Mouse (Mus musculus): ENCODE measurements around the gene Abcb10. TPM values are rescaled to one million over a fixed set of nuclear protein-coding genes. Genes with fewer than 3 reads are reported as not detected.
"Not testable (repeated sequence)": the region's sequence is repeated elsewhere in the genome, so short reads cannot be mapped to it uniquely, and the experiment has no call there.

The Abcb10 gene
- 36.2 and 38.4 TPM in 2 replicates for polyA plus RNA-seq (2014; fragmentation: Nextera tagmentation; extraction: Ambion mirVana)

- under 1% methylated on average over 51 of the region's 56 CpGs for WGBS (ENCODE audit: insufficient replicate concordance)
- H3K4me3 ChIP-seq (ENCODE audit: low read depth, low read length) = peak within 1 kb of the TSS; percentile 90
- peak within 1 kb of the TSS; percentile 96 for H3K9ac ChIP-seq (ENCODE audit: low read depth, low read length)
- peak; percentile 91 for ATAC-seq (replicated peaks; ENCODE audit: insufficient number of reproducible peaks, low FRiP score, low TSS enrichment)
- H3K4me2 ChIP-seq = peak within 1 kb of the TSS; percentile 94
- no peaks in the 10 kb centered on the region for H3K9me3 ChIP-seq (replicated peaks; ENCODE audit: control insufficient read depth, low read length)
- H3K27me3 ChIP-seq (ENCODE audit: control insufficient read depth, insufficient read depth, low read length) = no peaks in the 10 kb centered on the region
- H3K36me3 ChIP-seq (ENCODE audit: control insufficient read depth, insufficient read depth, low read length) = no peaks in the 10 kb centered on the region
- peaks cover 26% of the 10 kb centered on the region for H3K4me1 ChIP-seq (ENCODE audit: control insufficient read depth, insufficient read depth, low read length)
- peak within 1 kb of the TSS; percentile 97 for H3K27ac ChIP-seq (ENCODE audit: low read depth, low read length)
These were observed at the start of gene Abcb10 for GRCm38 (mm10) chr8:123982826-123983400. TSS of gene Abcb10 (minus strand) at chr8:123983122.

GRCm38 (mm10) chr8:124027831-124028230, 44.9 kb upstream of the Abcb10 start:
- ATAC-seq (replicated peaks; ENCODE audit: insufficient number of reproducible peaks, low FRiP score, low TSS enrichment) = no peak
- H3K9ac ChIP-seq (ENCODE audit: low read depth, low read length) = no peak overlapping the region
- H3K36me3 ChIP-seq (ENCODE audit: control insufficient read depth, insufficient read depth, low read length) = peaks cover 38% of the 10 kb centered on the region
- no peak overlapping the region for H3K4me3 ChIP-seq (ENCODE audit: low read depth, low read length)
- no peaks in the 10 kb centered on the region for H3K4me1 ChIP-seq (ENCODE audit: control insufficient read depth, insufficient read depth, low read length)
- 85% methylated on average over 6 of the region's 6 CpGs for WGBS (ENCODE audit: insufficient replicate concordance)
- H3K27me3 ChIP-seq (ENCODE audit: control insufficient read depth, insufficient read depth, low read length) = no peaks in the 10 kb centered on the region
- H3K27ac ChIP-seq (ENCODE audit: low read depth, low read length) = no peak overlapping the region
- no peak overlapping the region for H3K4me2 ChIP-seq
- no peaks in the 10 kb centered on the region for H3K9me3 ChIP-seq (replicated peaks; ENCODE audit: control insufficient read depth, low read length)

DNA sequence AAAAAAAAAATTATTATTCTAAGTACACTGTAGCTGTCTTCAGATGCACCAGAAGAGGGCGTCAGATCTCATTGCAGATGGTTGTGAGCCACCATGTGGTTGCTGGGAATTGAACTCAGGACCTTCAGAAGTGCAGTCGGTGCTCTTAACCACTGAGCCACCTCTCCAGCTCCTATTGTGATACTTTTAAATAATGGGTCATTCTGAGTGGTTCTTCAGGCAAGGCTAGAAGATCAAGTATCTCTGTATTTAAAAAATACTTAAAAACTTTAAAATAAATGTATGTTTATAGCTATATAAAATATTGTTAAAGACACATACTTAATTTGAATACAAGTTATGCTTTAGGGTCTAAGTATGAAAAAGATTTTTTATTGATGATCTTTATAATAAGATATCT, 43.3 kb upstream of the Abcb10 start:
- ATAC-seq (replicated peaks; ENCODE audit: insufficient number of reproducible peaks, low FRiP score, low TSS enrichment); H3K27me3 ChIP-seq (ENCODE audit: control insufficient read depth, insufficient read depth, low read length); H3K4me1 ChIP-seq (ENCODE audit: control insufficient read depth, insufficient read depth, low read length); H3K27ac ChIP-seq (ENCODE audit: low read depth, low read length); H3K9me3 ChIP-seq (replicated peaks; ENCODE audit: control insufficient read depth, low read length); H3K4me3 ChIP-seq (ENCODE audit: low read depth, low read length); H3K4me2 ChIP-seq; H3K9ac ChIP-seq (ENCODE audit: low read depth, low read length): not testable (repeated sequence)
- WGBS (ENCODE audit: insufficient replicate concordance) = 86% methylated on average over 2 of the region's 2 CpGs
- peaks cover 35% of the 10 kb centered on the region for H3K36me3 ChIP-seq (ENCODE audit: control insufficient read depth, insufficient read depth, low read length)

DNA sequence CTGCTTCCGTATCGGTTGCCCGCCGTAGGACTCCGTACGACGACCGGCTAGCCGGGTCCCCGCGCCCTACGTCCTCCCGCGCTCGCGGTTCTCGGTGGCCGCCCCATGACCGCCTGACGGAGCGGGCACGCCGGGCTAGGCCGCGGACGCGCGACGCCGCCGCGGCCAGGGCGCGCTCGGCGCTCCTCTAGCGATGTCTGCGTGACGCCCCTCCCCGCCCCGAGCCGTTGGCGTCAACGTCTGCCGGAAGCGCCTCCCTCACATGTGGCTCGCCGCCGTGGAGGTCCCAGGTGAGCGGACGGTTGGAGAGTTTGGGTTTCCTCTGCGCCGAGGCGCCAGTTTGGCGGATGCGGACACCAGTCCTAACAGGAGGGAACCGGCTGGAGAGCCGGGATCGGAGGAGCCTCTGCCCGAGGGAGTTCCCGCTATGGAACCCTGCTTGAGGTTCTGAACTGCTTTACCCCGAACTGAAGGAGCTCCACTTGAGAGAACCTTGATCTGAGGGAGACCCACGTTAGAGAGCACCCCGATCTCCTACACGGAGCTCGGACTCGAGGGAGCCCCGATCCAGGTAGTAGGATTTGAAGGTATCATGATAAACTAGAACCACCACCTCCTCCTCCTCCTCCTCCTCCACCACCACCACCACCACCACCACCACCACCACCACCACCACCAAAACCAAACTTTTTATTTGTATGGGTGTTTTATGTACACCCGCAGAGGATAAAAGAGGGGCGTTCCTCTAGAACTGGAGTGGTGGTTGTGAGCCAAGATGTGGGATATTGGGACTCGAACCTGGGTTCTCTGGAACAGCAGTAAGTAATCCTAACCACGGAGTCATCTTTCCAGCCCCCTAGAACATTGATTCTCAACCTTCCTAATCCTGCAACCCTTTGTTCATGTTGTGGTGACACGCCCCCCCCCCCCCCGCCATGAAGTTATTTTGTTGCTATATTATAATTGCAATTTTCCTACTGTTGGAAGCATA, 38.6 kb upstream of the Abcb10 start, which contains the start of the genes Taf5l and Urb2:
Gene Taf5l, minus strand, starts transcription at position 161 of the 991 bp plus-strand sequence.
Gene Urb2, plus strand, starts transcription at position 272 of the 991 bp plus-strand sequence.
- peak within 1 kb of the TSS; percentile 91 for H3K4me3 ChIP-seq (ENCODE audit: low read depth, low read length)
- peaks cover 4% of the 10 kb centered on the region; the same call in 1 of the 2 replicates for H3K36me3 ChIP-seq (ENCODE audit: control insufficient read depth, insufficient read depth, low read length)
- ATAC-seq (replicated peaks; ENCODE audit: insufficient number of reproducible peaks, low FRiP score, low TSS enrichment) = peak; percentile 90
- H3K4me1 ChIP-seq (ENCODE audit: control insufficient read depth, insufficient read depth, low read length) = peaks cover 17% of the 10 kb centered on the region
- peak within 1 kb of the TSS; percentile 93 for H3K9ac ChIP-seq (ENCODE audit: low read depth, low read length)
- no peaks in the 10 kb centered on the region for H3K27me3 ChIP-seq (ENCODE audit: control insufficient read depth, insufficient read depth, low read length)
- peak within 1 kb of the TSS; percentile 89 for H3K27ac ChIP-seq (ENCODE audit: low read depth, low read length)
- no peaks in the 10 kb centered on the region for H3K9me3 ChIP-seq (replicated peaks; ENCODE audit: control insufficient read depth, low read length)
- 1% methylated on average over 73 of the region's 74 CpGs for WGBS (ENCODE audit: insufficient replicate concordance)
- peak within 1 kb of the TSS; percentile 85 for H3K4me2 ChIP-seq

- Histone ChIP-seq H3K4me3 (ENCODE audit: low read depth, low read length) (peak overlapping the region; percentile 91), H3K9me3 (replicated peaks; ENCODE audit: control insufficient read depth, low read length) (no peaks in the 10 kb centered on the region), H3K27me3 (ENCODE audit: control insufficient read depth, insufficient read depth, low read length) (no peaks in the 10 kb centered on the region), H3K4me1 (ENCODE audit: control insufficient read depth, insufficient read depth, low read length) (peaks cover 17% of the 10 kb centered on the region), H3K9ac (ENCODE audit: low read depth, low read length) (peak overlapping the region; percentile 93), H3K27ac (ENCODE audit: low read depth, low read length) (peak overlapping the region; percentile 89), H3K4me2 (peak overlapping the region; percentile 85), H3K36me3 (ENCODE audit: control insufficient read depth, insufficient read depth, low read length) (no peaks in the 10 kb centered on the region; the same call in 1 of the 2 replicates)
- ATAC-seq (replicated peaks; ENCODE audit: insufficient number of reproducible peaks, low FRiP score, low TSS enrichment) = peak; percentile 81
- 1% methylated on average over 50 of the region's 87 CpGs for WGBS (ENCODE audit: insufficient replicate concordance)
These were observed 37.7 kb upstream of the Abcb10 start for GRCm38 (mm10) chr8:124020439-124021236.

- Histone ChIP-seq H3K27ac (ENCODE audit: low read depth, low read length) (no peak overlapping the region), H3K4me1 (ENCODE audit: control insufficient read depth, insufficient read depth, low read length) (peaks cover 17% of the 10 kb centered on the region), H3K36me3 (ENCODE audit: control insufficient read depth, insufficient read depth, low read length) (no peaks in the 10 kb centered on the region), H3K4me2 (peak overlapping the region; percentile 85), H3K9ac (ENCODE audit: low read depth, low read length) (peak overlapping the region; percentile 8; the same call in 1 of the 2 replicates), H3K4me3 (ENCODE audit: low read depth, low read length) (peak overlapping the region; percentile 91), H3K9me3 (replicated peaks; ENCODE audit: control insufficient read depth, low read length) (no peaks in the 10 kb centered on the region), H3K27me3 (ENCODE audit: control insufficient read depth, insufficient read depth, low read length) (no peaks in the 10 kb centered on the region)
- peak; percentile 61; the same call in 1 of the 2 replicates for ATAC-seq (replicated peaks; ENCODE audit: insufficient number of reproducible peaks, low FRiP score, low TSS enrichment)
- WGBS (ENCODE audit: insufficient replicate concordance) = 25% methylated on average over 13 of the region's 13 CpGs
These were observed 36.9 kb upstream of the Abcb10 start for GRCm38 (mm10) chr8:124019782-124020181.

- no peaks in the 10 kb centered on the region for H3K9me3 ChIP-seq (replicated peaks; ENCODE audit: control insufficient read depth, low read length)
- H3K9ac ChIP-seq (ENCODE audit: low read depth, low read length) = no peak overlapping the region
- no peak overlapping the region for H3K4me3 ChIP-seq (ENCODE audit: low read depth, low read length)
- ATAC-seq (replicated peaks; ENCODE audit: insufficient number of reproducible peaks, low FRiP score, low TSS enrichment) = no peak
- H3K27ac ChIP-seq (ENCODE audit: low read depth, low read length) = no peak overlapping the region
- no peaks in the 10 kb centered on the region for H3K27me3 ChIP-seq (ENCODE audit: control insufficient read depth, insufficient read depth, low read length)
- WGBS (ENCODE audit: insufficient replicate concordance) = 79% methylated on average over 3 of the region's 3 CpGs
- no peak overlapping the region for H3K4me2 ChIP-seq
- H3K36me3 ChIP-seq (ENCODE audit: control insufficient read depth, insufficient read depth, low read length) = no peaks in the 10 kb centered on the region
- peaks cover 22% of the 10 kb centered on the region for H3K4me1 ChIP-seq (ENCODE audit: control insufficient read depth, insufficient read depth, low read length)
These were observed 31.8 kb upstream of the Abcb10 start for GRCm38 (mm10) chr8:124014751-124015150.

DNA sequence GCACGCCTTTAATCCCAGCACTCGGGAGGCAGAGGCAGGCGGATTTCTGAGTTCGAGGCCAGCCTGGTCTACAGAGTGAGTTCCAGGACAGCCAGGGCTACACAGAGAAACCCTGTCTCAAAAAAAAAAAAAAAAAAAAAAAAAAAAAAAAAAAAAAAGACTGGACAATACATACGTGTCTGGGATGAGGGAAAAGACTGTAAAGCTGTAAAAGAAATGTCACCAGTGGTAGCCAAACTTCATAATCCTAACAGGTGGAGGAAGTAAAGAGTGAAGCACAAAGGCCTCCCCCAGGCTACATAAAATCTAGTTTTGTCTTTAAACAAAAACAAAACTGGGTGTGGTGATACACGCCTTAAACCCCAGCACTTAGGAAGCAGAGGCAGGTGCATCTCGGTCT, 31.4 kb upstream of the Abcb10 start:
- not testable (repeated sequence) for H3K27me3 ChIP-seq (ENCODE audit: control insufficient read depth, insufficient read depth, low read length); H3K4me3 ChIP-seq (ENCODE audit: low read depth, low read length)
- 90% methylated on average over 7 of the region's 7 CpGs for WGBS (ENCODE audit: insufficient replicate concordance)

More for the DNA sequence above, 31.4 kb upstream of the Abcb10 start:
- ATAC-seq (replicated peaks; ENCODE audit: insufficient number of reproducible peaks, low FRiP score, low TSS enrichment); H3K9me3 ChIP-seq (replicated peaks; ENCODE audit: control insufficient read depth, low read length); H3K27ac ChIP-seq (ENCODE audit: low read depth, low read length); H3K36me3 ChIP-seq (ENCODE audit: control insufficient read depth, insufficient read depth, low read length); H3K4me2 ChIP-seq; H3K9ac ChIP-seq (ENCODE audit: low read depth, low read length): not testable (repeated sequence)
- H3K4me1 ChIP-seq (ENCODE audit: control insufficient read depth, insufficient read depth, low read length) = peaks cover 17% of the 10 kb centered on the region
